In genomic region chr8:107940181-107940580, GRCm38 (mm10) we compare ENCODE assay signal across 23 mouse cellular contexts. TPM values are rescaled to one million over a fixed set of nuclear protein-coding genes. Genes with fewer than 3 reads are reported as not detected.
DNase-seq lines count a peak whose midpoint lies in the region; ATAC-seq lines count a peak whose summit lies in the region.
"Had no signal": no experiment of that assay in that cellular context is flagged by ENCODE, and none has a peak within 500 bp of the region (broad histone marks: within the 10 kb centered on the region; RNA-seq: fewer than 3 reads in every experiment).

No protein-coding gene starts in this region.

- WGBS in limb, embryonic 13.5 days, result 45% methylated on average over 8 of the region's 8 CpGs
- 78% methylated on average over 8 of the region's 8 CpGs for WGBS in limb, embryonic 10.5 days
- 49% methylated on average over 8 of the region's 8 CpGs for WGBS in hindbrain, embryonic 12.5 days
- 17% methylated on average over 8 of the region's 8 CpGs for WGBS in midbrain, embryonic 14.5 days
- WGBS in neural tube, embryonic 15.5 days, result 59% methylated on average over 8 of the region's 8 CpGs

- H3K9ac ChIP-seq in limb, embryonic 13.5 days, result 0 out of 2 replicates have a peak overlapping the region, but pooled peaks have one; percentile 13
- no peak overlapping the region for H3K9ac ChIP-seq in hindbrain, embryonic 12.5 days
- H3K9ac ChIP-seq in midbrain, embryonic 14.5 days (replicated peaks; ENCODE audit: low read length), result no peak overlapping the region; the same call in 1 of the 2 replicates
- H3K9ac ChIP-seq in neural tube, embryonic 15.5 days (replicated peaks), result 0 out of 2 replicates have a peak overlapping the region, but pooled peaks have one; percentile 1
- H3K9ac ChIP-seq: forebrain, embryonic 13.5 days; heart, embryonic 12.5 days; liver, embryonic 15.5 days; lung, embryonic 15.5 days had no signal

- H3K4me3 ChIP-seq in limb, embryonic 13.5 days, result no peak overlapping the region
- no peak overlapping the region for H3K4me3 ChIP-seq in limb, embryonic 10.5 days
- no peak overlapping the region for H3K4me3 ChIP-seq in hindbrain, embryonic 12.5 days
- no peak overlapping the region for H3K4me3 ChIP-seq in midbrain, embryonic 14.5 days (replicated peaks; ENCODE audit: low read depth, low read length)
- H3K4me3 ChIP-seq in neural tube, embryonic 15.5 days (replicated peaks), result no peak overlapping the region
- H3K4me3 ChIP-seq: forebrain, embryonic 13.5 days; heart, embryonic 12.5 days; liver, embryonic 15.5 days; lung, embryonic 15.5 days had no signal

- DNase-seq in limb, embryonic 10.5 days (ENCODE audit: low spot score), result no peak
- peak; percentile 65 for DNase-seq in midbrain, embryonic 14.5 days
- no peak for DNase-seq in urinary bladder, postnatal 36 days (ENCODE audit: low spot score in 2 of 2)
- DNase-seq in adrenal gland, postnatal 14 days, result no peak
- DNase-seq: adrenal gland, postnatal 36 days; cerebellum, adult 11-12 months; cerebellum, postnatal 25 days; heart, postnatal 10 days; layer of hippocampus, adult 9-11 months; liver; retina, postnatal 1 day; right cerebral cortex, postnatal 25 days; spleen, adult 18-20 months had no signal

- no peaks in the 10 kb centered on the region for H3K9me3 ChIP-seq in limb, embryonic 13.5 days
- no peaks in the 10 kb centered on the region for H3K9me3 ChIP-seq in limb, embryonic 10.5 days (replicated peaks)
- H3K9me3 ChIP-seq in hindbrain, embryonic 12.5 days (replicated peaks), result no peaks in the 10 kb centered on the region
- H3K9me3 ChIP-seq in midbrain, embryonic 14.5 days (ENCODE audit: control insufficient read depth, low read length), result no peaks in the 10 kb centered on the region
- H3K9me3 ChIP-seq in neural tube, embryonic 15.5 days (replicated peaks), result no peaks in the 10 kb centered on the region
- H3K9me3 ChIP-seq: forebrain, embryonic 13.5 days; heart, embryonic 12.5 days; liver, embryonic 15.5 days; lung, embryonic 15.5 days had no signal

- no peak overlapping the region for H3K27ac ChIP-seq in limb, embryonic 13.5 days
- H3K27ac ChIP-seq in limb, embryonic 10.5 days, result no peak overlapping the region
- peak overlapping the region; percentile 86 for H3K27ac ChIP-seq in hindbrain, embryonic 12.5 days
- peak overlapping the region; percentile 88 for H3K27ac ChIP-seq in midbrain, embryonic 14.5 days (replicated peaks; ENCODE audit: low read depth, low read length)
- peak overlapping the region; percentile 45; the same call in 1 of the 2 replicates for H3K27ac ChIP-seq in neural tube, embryonic 15.5 days (replicated peaks)
- H3K27ac ChIP-seq: forebrain, embryonic 13.5 days; kidney, postnatal 0 days; liver, embryonic 15.5 days; lung, embryonic 15.5 days; macrophage had no signal

- peaks cover 34% of the 10 kb centered on the region for H3K4me1 ChIP-seq in limb, embryonic 13.5 days
- peaks cover 51% of the 10 kb centered on the region for H3K4me1 ChIP-seq in limb, embryonic 10.5 days
- peaks cover 46% of the 10 kb centered on the region for H3K4me1 ChIP-seq in hindbrain, embryonic 12.5 days
- peaks cover 44% of the 10 kb centered on the region for H3K4me1 ChIP-seq in midbrain, embryonic 14.5 days (ENCODE audit: control insufficient read depth, insufficient read depth, low read length)
- peaks cover 32% of the 10 kb centered on the region for H3K4me1 ChIP-seq in neural tube, embryonic 15.5 days
- H3K4me1 ChIP-seq: liver, embryonic 15.5 days had no signal

- H3K4me2 ChIP-seq in limb, embryonic 13.5 days (replicated peaks), result no peak overlapping the region
- H3K4me2 ChIP-seq in hindbrain, embryonic 12.5 days (replicated peaks), result no peak overlapping the region
- 0 out of 2 replicates have a peak overlapping the region, but pooled peaks have one; percentile 4 for H3K4me2 ChIP-seq in midbrain, embryonic 14.5 days (ENCODE audit: low read length)
- no peak overlapping the region for H3K4me2 ChIP-seq in neural tube, embryonic 15.5 days
- H3K4me2 ChIP-seq: forebrain, embryonic 13.5 days; heart, embryonic 12.5 days; liver, embryonic 15.5 days; lung, embryonic 15.5 days had no signal

- peaks cover 9% of the 10 kb centered on the region for H3K27me3 ChIP-seq in limb, embryonic 13.5 days
- H3K27me3 ChIP-seq in limb, embryonic 10.5 days (ENCODE audit: low read depth, poor library complexity, severe bottlenecking), result peaks cover 31% of the 10 kb centered on the region
- peaks cover under 1% of the 10 kb centered on the region; the same call in 1 of the 2 replicates for H3K27me3 ChIP-seq in hindbrain, embryonic 12.5 days
- H3K27me3 ChIP-seq in midbrain, embryonic 14.5 days (ENCODE audit: control insufficient read depth, insufficient read depth, low read length), result no peaks in the 10 kb centered on the region
- peaks cover 7% of the 10 kb centered on the region; the same call in 1 of the 2 replicates for H3K27me3 ChIP-seq in neural tube, embryonic 15.5 days (replicated peaks)

- ATAC-seq in limb, embryonic 13.5 days (ENCODE audit: low FRiP score, low read depth), result no peak
- ATAC-seq in hindbrain, embryonic 12.5 days (ENCODE audit: low FRiP score), result no peak
- ATAC-seq in midbrain, embryonic 14.5 days (ENCODE audit: low FRiP score, low TSS enrichment), result no peak
- no peak for ATAC-seq in neural tube, embryonic 15.5 days (ENCODE audit: low FRiP score)
- ATAC-seq: forebrain, embryonic 13.5 days; intestine, postnatal 0 days had no signal

- no peaks in the 10 kb centered on the region for H3K36me3 ChIP-seq in limb, embryonic 13.5 days
- H3K36me3 ChIP-seq in limb, embryonic 10.5 days, result no peaks in the 10 kb centered on the region
- H3K36me3 ChIP-seq in hindbrain, embryonic 12.5 days, result no peaks in the 10 kb centered on the region
- no peaks in the 10 kb centered on the region for H3K36me3 ChIP-seq in midbrain, embryonic 14.5 days (ENCODE audit: control insufficient read depth, insufficient read depth, low read length)
- H3K36me3 ChIP-seq in neural tube, embryonic 15.5 days, result no peaks in the 10 kb centered on the region
- H3K36me3 ChIP-seq: heart, embryonic 12.5 days; liver, embryonic 15.5 days; lung, embryonic 15.5 days had no signal

RNA-seq across cellular contexts. Expression of gene Zfhx3, which starts 2.3 kb away (rescaled TPM):
- 44.1 and 50.0 TPM in 2 replicates for polyA plus RNA-seq in limb, embryonic 13.5 days (2015; fragmentation: Nextera tagmentation; extraction: Ambion mirVana)
- 15.8 and 28.1 TPM in 2 replicates for polyA plus RNA-seq in limb, embryonic 10.5 days (2016; fragmentation: Nextera tagmentation; extraction: Ambion mirVana)
- 56.8 and 64.7 TPM in 2 replicates for polyA plus RNA-seq in hindbrain, embryonic 12.5 days (2016; fragmentation: Nextera tagmentation; extraction: Ambion mirVana)
- 56.8 and 68.4 TPM in 2 replicates for polyA plus RNA-seq in midbrain, embryonic 14.5 days (2014; fragmentation: Nextera tagmentation; extraction: Ambion mirVana)
- 20.2 and 22.8 TPM in 2 replicates for polyA plus RNA-seq in neural tube, embryonic 15.5 days (2015; fragmentation: Nextera tagmentation; extraction: Ambion mirVana)
- 36.2 and 43.5 TPM in 2 replicates for total RNA-seq in adrenal gland, postnatal 14 days (2021)

Comparison
In these comparisons a context has a peak if more than half of its experiments do, and no peak if none do; other contexts are left out.
1. H3K27ac ChIP-seq: peak in hindbrain, embryonic 12.5 days (single experiment), midbrain, embryonic 14.5 days (single experiment) and neural tube, embryonic 15.5 days (single experiment); none in limb, embryonic 13.5 days (single experiment) and limb, embryonic 10.5 days (single experiment).
2. H3K9ac ChIP-seq: peak in limb, embryonic 13.5 days (single experiment) and neural tube, embryonic 15.5 days (single experiment); none in hindbrain, embryonic 12.5 days (single experiment) and midbrain, embryonic 14.5 days (single experiment).